Mouse (Mus musculus): ENCODE measurements around the gene Cttnbp2nl.

- TF ChIP-seq CTCF (IDR thresholded peaks at IDR 0.05; ENCODE audit: extremely low read depth, insufficient read depth, insufficient read length, insufficient replicate concordance) (no peak), POLR2A (IDR thresholded peaks at IDR 0.05; ENCODE audit: low read depth, low read length) (no peak)
These were observed 37.2 kb upstream of the Cttnbp2nl start for GRCm38 (mm10) chr3:105090147-105090546.

All from spleen, adult 2 months (tissue).